Mouse (Mus musculus) thymus, adult 2 months (tissue): ENCODE data around the gene Pigm. TPM values are rescaled to one million over a fixed set of nuclear protein-coding genes. Genes with fewer than 3 reads are reported as not detected.
A peak's percentile ranks its signal among the peaks of the same experiment; 100 is the strongest.

ENCODE experiments used
- DNase-seq: peaks from one replicate; pipeline ENCODE4 v3.0.0; 2021
- H3K27ac ChIP-seq: fragments of 200-500 bp; 2 replicates; pipeline ENCODE4 v1.5.1; 2012; ENCODE audit warnings: low read length, control low read depth; ENCODE audit not compliant: control insufficient read depth, insufficient read depth
- H3K27me3 ChIP-seq: fragments of 200-500 bp; 2 replicates; pipeline ENCODE4 v1.6.1; 2012; ENCODE audit warnings: mild to moderate bottlenecking, low read length, moderate library complexity, mixed read lengths; ENCODE audit not compliant: control insufficient read depth, insufficient read depth
- H3K36me3 ChIP-seq: fragments of 200-500 bp; 2 replicates; pipeline ENCODE4 v1.6.1; 2012; ENCODE audit warnings: mild to moderate bottlenecking, low read length, moderate library complexity; ENCODE audit not compliant: control insufficient read depth, insufficient read depth
- H3K4me1 ChIP-seq: fragments of 200-500 bp; replicated peaks from 2 replicates; pipeline ENCODE4 v1.6.1; 2012; ENCODE audit warnings: low read length; ENCODE audit not compliant: control insufficient read depth, insufficient read depth
- H3K4me3 ChIP-seq: fragments of 200-500 bp; 2 replicates; pipeline ENCODE4 v1.5.1; 2012; ENCODE audit warnings: mild to moderate bottlenecking, low read length, control low read depth, moderate library complexity; ENCODE audit not compliant: control insufficient read depth, insufficient read depth
- CTCF ChIP-seq: fragments of 200-500 bp; IDR thresholded peaks from 2 replicates; pipeline ENCODE4 v1.5.1; 2012; ENCODE audit warnings: mild to moderate bottlenecking, control low read depth, low read length, moderate library complexity, borderline replicate concordance; ENCODE audit not compliant: control insufficient read depth, poor library complexity, insufficient read depth; ENCODE audit errors: extremely low read depth
- POLR2A ChIP-seq: fragments of 200-500 bp; IDR thresholded peaks from 2 replicates; pipeline ENCODE4 v1.6.1; 2012; ENCODE audit warnings: mild to moderate bottlenecking, low read length, control low read depth, moderate library complexity; ENCODE audit not compliant: control insufficient read depth, poor library complexity, insufficient read depth; ENCODE audit errors: extremely low read depth
- WGBS: fragments of 180-500 bp; shearing (Covaris S2); methylation state at CpG from one replicate; pipeline ENCODE4 v1.1.7; 2018; 5-methylcytosine and 5-hydroxymethylcytosine counted together
- polyA plus RNA-seq: library from polyadenylated mRNA; depleted of rRNA; stranded (reverse); fragments of >200 nt; gene quantifications from 2 replicates; pipeline ENCODE4 v1.2.3, GENCODE M21; 2012; rRNA removed

Gene Pigm
- 20.8 and 25.3 TPM in 2 replicates for polyA plus RNA-seq

DNA sequence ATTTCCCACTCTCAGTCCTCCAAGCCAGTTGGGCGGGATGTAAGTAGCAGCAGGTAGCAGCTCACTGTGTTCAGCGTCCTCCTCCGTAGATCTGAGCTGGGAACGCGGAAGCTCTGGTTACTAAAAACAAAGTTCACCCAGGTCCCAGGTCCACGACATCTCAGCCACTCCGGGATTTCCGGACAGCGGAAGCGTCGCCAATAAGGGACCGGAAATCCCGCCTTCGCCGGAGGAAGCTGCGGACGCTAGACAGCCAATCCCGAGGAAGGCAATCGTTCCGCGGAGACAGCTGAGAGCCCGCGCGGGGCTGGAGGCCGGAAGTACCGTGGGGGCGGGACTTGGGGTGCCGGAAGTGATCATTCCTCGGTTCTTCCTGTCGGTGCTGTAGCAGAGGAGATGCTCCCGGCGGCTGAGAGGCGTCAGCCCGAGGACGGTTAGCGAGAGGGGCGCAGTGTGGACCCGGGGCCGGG, at the start of gene Pigm:
Pigm (plus strand) TSS at position 349 of the 470 bp plus-strand sequence.
- Histone ChIP-seq H3K4me3 (peak within 1 kb of the TSS; percentile 83), H3K27ac (peak within 1 kb of the TSS; percentile 80), H3K27me3 (no peaks in the 10 kb centered on the region), H3K4me1 (peaks cover 8% of the 10 kb centered on the region), H3K36me3 (no peaks in the 10 kb centered on the region)
- under 1% methylated on average over 39 of the region's 39 CpGs for WGBS
- peak; percentile 76; the same call in 1 of the 2 replicates for TF ChIP-seq POLR2A
- TF ChIP-seq CTCF, result no peak
- DNase-seq, result peak; percentile 98

DNA sequence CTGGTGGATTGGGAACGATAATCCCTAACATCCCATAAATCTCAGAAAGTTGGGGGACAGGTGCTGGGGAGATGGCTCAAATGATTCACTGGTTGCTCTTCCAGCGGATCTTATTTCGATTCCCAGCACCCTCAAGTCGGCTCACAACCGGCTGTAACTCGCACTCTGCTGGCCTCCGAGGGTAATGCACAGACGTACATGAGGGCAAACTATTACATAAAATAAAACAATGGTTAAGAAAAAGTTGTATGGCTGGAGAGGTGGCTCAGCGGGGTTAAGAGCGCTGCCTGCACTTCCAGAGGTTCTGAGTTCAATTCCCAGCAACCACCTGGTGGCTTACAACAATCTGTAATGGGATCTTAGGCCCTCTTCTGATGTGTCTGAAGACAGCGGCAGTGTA, 49.7 kb upstream of the Pigm start:
- Histone ChIP-seq H3K36me3 (no peaks in the 10 kb centered on the region), H3K27ac (no peak overlapping the region), H3K4me3 (no peak overlapping the region), H3K4me1 (peaks cover 10% of the 10 kb centered on the region), H3K27me3 (peaks cover 7% of the 10 kb centered on the region; the same call in 1 of the 2 replicates)
- no peak for TF ChIP-seq POLR2A
- TF ChIP-seq CTCF, result no peak
- no peak for DNase-seq
- WGBS, result 68% methylated on average over 11 of the region's 11 CpGs

GRCm38 (mm10) chr1:172327206-172328001, 48.9 kb upstream of the Pigm start:
- Histone ChIP-seq H3K4me3 (no peak overlapping the region), H3K36me3 (no peaks in the 10 kb centered on the region), H3K4me1 (peaks cover 10% of the 10 kb centered on the region), H3K27ac (no peak overlapping the region), H3K27me3 (peaks cover 7% of the 10 kb centered on the region; the same call in 1 of the 2 replicates)
- TF ChIP-seq CTCF, result no peak
- TF ChIP-seq POLR2A, result no peak
- 77% methylated on average over 16 of the region's 16 CpGs for WGBS
- DNase-seq, result no peak

DNA sequence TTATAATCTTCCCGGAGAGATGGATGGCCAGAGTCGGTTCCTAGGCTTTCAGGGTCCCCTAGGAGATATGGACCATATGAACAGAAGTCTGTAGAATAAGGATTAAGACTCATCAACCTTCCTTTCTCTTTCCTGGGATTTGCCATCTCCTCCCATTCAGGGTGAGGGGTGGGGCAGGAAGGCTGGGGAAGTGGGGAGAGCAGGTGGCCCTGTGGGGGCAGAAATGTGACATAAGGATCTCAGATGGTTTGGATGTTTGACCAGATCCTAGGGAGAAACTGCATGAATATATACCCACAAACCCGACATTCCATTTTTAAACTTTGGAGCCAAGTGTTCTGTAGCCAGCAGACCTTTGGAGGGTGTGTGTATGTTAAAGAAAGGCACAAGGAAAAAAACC, 48.3 kb upstream of the Pigm start:
- H3K4me1 ChIP-seq, result peaks cover 10% of the 10 kb centered on the region
- no peak overlapping the region for H3K4me3 ChIP-seq
- TF ChIP-seq CTCF (no peak), POLR2A (no peak)
- H3K36me3 ChIP-seq, result no peaks in the 10 kb centered on the region
- H3K27me3 ChIP-seq, result peaks cover 7% of the 10 kb centered on the region; the same call in 1 of the 2 replicates
- WGBS, result 85% methylated on average over 3 of the region's 3 CpGs
- no peak overlapping the region for H3K27ac ChIP-seq
- DNase-seq, result no peak

- H3K4me1 ChIP-seq, result peaks cover 10% of the 10 kb centered on the region
- no peak for DNase-seq
- TF ChIP-seq CTCF, result no peak
- TF ChIP-seq POLR2A, result no peak
- H3K36me3 ChIP-seq, result no peaks in the 10 kb centered on the region
- peaks cover 7% of the 10 kb centered on the region; the same call in 1 of the 2 replicates for H3K27me3 ChIP-seq
- WGBS, result 78% methylated on average over 7 of the region's 7 CpGs
- no peak overlapping the region for H3K4me3 ChIP-seq
- no peak overlapping the region for H3K27ac ChIP-seq
Measured at GRCm38 (mm10) chr1:172328461-172328860, 47.9 kb upstream of the Pigm start.

- no peak within 1 kb of the TSS for H3K4me3 ChIP-seq
- H3K27ac ChIP-seq, result no peak within 1 kb of the TSS
- no peak for TF ChIP-seq CTCF
- TF ChIP-seq POLR2A, result no peak
- 65% methylated on average over 9 of the region's 9 CpGs for WGBS
- DNase-seq, result no peak
- H3K27me3 ChIP-seq, result peaks cover 7% of the 10 kb centered on the region; the same call in 1 of the 2 replicates
- H3K4me1 ChIP-seq, result peaks cover 10% of the 10 kb centered on the region
- no peaks in the 10 kb centered on the region for H3K36me3 ChIP-seq
Measured at GRCm38 (mm10) chr1:172329131-172329530, 47.2 kb upstream of the Pigm start, which contains the start of gene Kcnj9. Gene Kcnj9, minus strand, starts transcription at chr1:172329318.
